Mouse (Mus musculus) CD4-positive, CD25-positive, alpha-beta regulatory T cell, adult 4 months (primary cell): ENCODE data around the gene Maml3. TPM values are rescaled to one million over a fixed set of nuclear protein-coding genes. Genes with fewer than 3 reads are reported as not detected.

Experiments used
- ATAC-seq: one replicate; pipeline ENCODE4 v1.8.0; 2017
- polyA plus RNA-seq, 2 experiments: library from polyadenylated mRNA; unstranded; fragments of 100-300 nt; shearing (Covaris generic); gene quantifications; one replicate each; pipeline ENCODE4 v1.2.1; 2017

Maml3 gene
- polyA plus RNA-seq, 2 experiments from 2014 or later = 0.56 to 0.62 TPM

GRCm38 (mm10) chr3:51739049-51739834 is 365.6 kb downstream of the Maml3 start:
- ATAC-seq = no peak

GRCm38 (mm10) chr3:51733685-51734084 is 371.2 kb downstream of the Maml3 start:
- ATAC-seq = no peak

- no peak for ATAC-seq
Observed at GRCm38 (mm10) chr3:51731949-51732636, 372.8 kb downstream of the Maml3 start.

- no peak for ATAC-seq
Observed at GRCm38 (mm10) chr3:51730662-51731061, 374.2 kb downstream of the Maml3 start.

GRCm38 (mm10) chr3:51729109-51729918 is 375.6 kb downstream of the Maml3 start:
- no peak for ATAC-seq

GRCm38 (mm10) chr3:51728456-51728855 is 376.4 kb downstream of the Maml3 start:
- ATAC-seq = no peak

- no peak for ATAC-seq
Observed at GRCm38 (mm10) chr3:51727968-51728367, 376.9 kb downstream of the Maml3 start.

- ATAC-seq = no peak
Observed at GRCm38 (mm10) chr3:51727487-51727886, 377.4 kb downstream of the Maml3 start.

GRCm38 (mm10) chr3:51726257-51726656 is 378.6 kb downstream of the Maml3 start:
- ATAC-seq = no peak

- ATAC-seq = no peak
Observed at GRCm38 (mm10) chr3:51719982-51720381, 384.9 kb downstream of the Maml3 start.

- no peak for ATAC-seq
Observed at GRCm38 (mm10) chr3:51719373-51719772, 385.5 kb downstream of the Maml3 start.

GRCm38 (mm10) chr3:51717909-51718308 is 387.0 kb downstream of the Maml3 start:
- no peak for ATAC-seq

GRCm38 (mm10) chr3:51717455-51717854 is 387.4 kb downstream of the Maml3 start:
- no peak for ATAC-seq

GRCm38 (mm10) chr3:51714469-51714868 is 390.4 kb downstream of the Maml3 start:
- no peak for ATAC-seq

GRCm38 (mm10) chr3:51713233-51713632 is 391.6 kb downstream of the Maml3 start:
- no peak for ATAC-seq

- ATAC-seq = no peak
Observed at GRCm38 (mm10) chr3:51712382-51712781, 392.5 kb downstream of the Maml3 start.

GRCm38 (mm10) chr3:51708746-51709411 is 396.0 kb downstream of the Maml3 start:
- ATAC-seq = no peak

- ATAC-seq = no peak
Observed at GRCm38 (mm10) chr3:51708375-51708745, 396.5 kb downstream of the Maml3 start.

GRCm38 (mm10) chr3:51705220-51705619 is 399.7 kb downstream of the Maml3 start:
- ATAC-seq = no peak

GRCm38 (mm10) chr3:51703478-51703877 is 401.4 kb downstream of the Maml3 start:
- no peak for ATAC-seq

GRCm38 (mm10) chr3:51702701-51703286 is 402.1 kb downstream of the Maml3 start:
- no peak for ATAC-seq

GRCm38 (mm10) chr3:51701950-51702349 is 402.9 kb downstream of the Maml3 start:
- no peak for ATAC-seq
